8 mouse cellular contexts compared by ENCODE assay signal in the genomic region with DNA sequence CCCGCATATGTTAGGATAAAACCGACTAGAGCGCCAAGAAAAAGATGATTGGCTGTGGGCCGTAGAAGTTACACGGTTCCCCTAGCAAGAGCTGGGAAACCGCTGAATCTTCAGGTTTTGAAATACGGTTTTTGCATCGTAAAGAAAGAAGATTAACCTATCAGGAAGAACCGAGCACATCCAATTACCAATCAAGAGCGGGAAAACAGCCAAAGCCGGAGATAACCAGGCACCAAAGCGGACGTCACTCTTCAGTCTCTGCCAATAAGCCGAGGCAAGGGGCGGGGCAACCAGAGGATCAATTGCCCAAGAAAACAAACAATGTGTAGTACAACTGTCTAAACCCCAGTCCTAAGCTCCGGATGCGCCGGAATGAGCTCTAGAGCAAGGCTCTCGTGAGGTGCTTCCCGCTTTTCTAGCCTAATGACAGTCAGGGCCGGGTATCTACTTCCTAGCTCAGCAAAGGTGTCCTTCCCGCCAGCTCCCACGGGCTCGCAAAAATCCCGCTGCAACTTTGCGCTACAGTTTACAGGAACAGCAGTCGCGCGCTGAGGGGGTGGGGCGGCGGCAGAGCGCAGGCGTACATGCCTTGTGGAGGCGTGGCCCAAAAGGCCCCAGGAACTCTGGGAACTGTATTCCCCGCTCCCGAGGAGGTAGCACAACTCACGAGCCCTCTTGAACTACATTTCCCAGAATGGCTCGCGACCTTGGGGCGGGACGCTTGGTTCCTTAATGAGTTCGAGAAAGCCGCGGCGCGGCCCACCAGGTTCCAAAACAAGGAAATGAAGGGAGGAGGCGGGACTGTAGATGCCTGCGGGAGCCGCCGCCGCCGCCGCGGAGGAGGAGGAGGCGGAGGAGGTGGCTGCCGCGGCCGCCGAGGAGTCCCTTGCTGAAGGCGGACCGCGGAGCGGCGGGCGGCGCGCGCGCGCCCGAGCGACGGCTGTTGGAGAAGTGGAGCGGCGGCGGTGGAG. TPM values are rescaled to one million over a fixed set of nuclear protein-coding genes. Genes with fewer than 3 reads are reported as not detected.
DNase-seq lines count a peak whose midpoint lies in the region; ATAC-seq lines count a peak whose summit lies in the region.

No protein-coding gene starts in this region.

- H3K9ac ChIP-seq in hindbrain, embryonic 11.5 days (ENCODE audit: low read depth, low read length) = peak overlapping the region; percentile 91

- peak overlapping the region; percentile 64 for H3K4me2 ChIP-seq in hindbrain, embryonic 11.5 days (replicated peaks; ENCODE audit: low read depth, low read length)

- no peaks in the 10 kb centered on the region for H3K36me3 ChIP-seq in hindbrain, embryonic 11.5 days (ENCODE audit: control insufficient read depth, insufficient read depth, low read length)

- H3K27me3 ChIP-seq in hindbrain, embryonic 11.5 days (ENCODE audit: control insufficient read depth, insufficient read depth, low read length) = no peaks in the 10 kb centered on the region

- under 1% methylated on average over 68 of the region's 76 CpGs for WGBS in hindbrain, embryonic 11.5 days

- ATAC-seq in hindbrain, embryonic 11.5 days (ENCODE audit: low FRiP score) = peak; percentile 99

- no peaks in the 10 kb centered on the region for H3K9me3 ChIP-seq in hindbrain, embryonic 11.5 days (ENCODE audit: control insufficient read depth, low read length)

- peak; percentile 100 for DNase-seq in Muller cell, postnatal 12 days (ENCODE audit: inconsistent ontology term)
- DNase-seq in cerebellum, adult 9-11 months = peak; percentile 99
- DNase-seq in frontal cortex, adult 2 months (ENCODE audit: extremely low spot score in 1 of 2, low spot score in 1 of 2) = peak; percentile 97 to 98
- DNase-seq in hindbrain, embryonic 11.5 days (ENCODE audit: low spot score) = peak; percentile 99
- DNase-seq in layer of hippocampus, postnatal 10 days (ENCODE audit: low spot score in 2 of 2) = peak; percentile 91 to 95
- DNase-seq in lung, postnatal 10 days = peak; percentile 99
- peak; percentile 96 for DNase-seq in ovary, postnatal 36 days (ENCODE audit: low spot score)
- peak; percentile 97 for DNase-seq in thymus, postnatal 25 days

- no peaks in the 10 kb centered on the region for H3K4me1 ChIP-seq in hindbrain, embryonic 11.5 days (replicated peaks; ENCODE audit: control insufficient read depth, insufficient read depth, low read length)

- H3K4me3 ChIP-seq in hindbrain, embryonic 11.5 days (ENCODE audit: low read depth, low read length) = peak overlapping the region; percentile 84

- peak overlapping the region; percentile 92 for H3K27ac ChIP-seq in hindbrain, embryonic 11.5 days (ENCODE audit: low read depth, low read length)

RNA-seq across cellular contexts. Expression of gene Cdk19, which starts 9.5 kb away (rescaled TPM):
- polyA plus RNA-seq in frontal cortex, adult 2 months (2012; rRNA removed) = 30.9 and 33.5 TPM in 2 replicates
- polyA plus RNA-seq in hindbrain, embryonic 11.5 days (2014; fragmentation: Nextera tagmentation; extraction: Ambion mirVana) = 9.0 and 9.5 TPM in 2 replicates
- total RNA-seq in layer of hippocampus, postnatal 10 days (2021) = 10 to 100 TPM; 24.7 to 27.4 TPM

RNA-seq across cellular contexts. Expression of gene Amd1, which starts 46.9 kb away (rescaled TPM):
- 89.3 and 96.4 TPM in 2 replicates for polyA plus RNA-seq in frontal cortex, adult 2 months (2012; rRNA removed)
- polyA plus RNA-seq in hindbrain, embryonic 11.5 days (2014; fragmentation: Nextera tagmentation; extraction: Ambion mirVana) = 82.2 and 89.7 TPM in 2 replicates
- 10 to 100 TPM; 43.2 to 48.9 TPM for total RNA-seq in layer of hippocampus, postnatal 10 days (2021)

Comparison
In these comparisons a context has a peak if more than half of its experiments do, and no peak if none do; other contexts are left out.
1. Peak in every context shown above with its lines: DNase-seq, ATAC-seq, H3K4me3 ChIP-seq and H3K27ac ChIP-seq.